Mouse (Mus musculus): ENCODE results near the gene Ogfr.

DNA sequence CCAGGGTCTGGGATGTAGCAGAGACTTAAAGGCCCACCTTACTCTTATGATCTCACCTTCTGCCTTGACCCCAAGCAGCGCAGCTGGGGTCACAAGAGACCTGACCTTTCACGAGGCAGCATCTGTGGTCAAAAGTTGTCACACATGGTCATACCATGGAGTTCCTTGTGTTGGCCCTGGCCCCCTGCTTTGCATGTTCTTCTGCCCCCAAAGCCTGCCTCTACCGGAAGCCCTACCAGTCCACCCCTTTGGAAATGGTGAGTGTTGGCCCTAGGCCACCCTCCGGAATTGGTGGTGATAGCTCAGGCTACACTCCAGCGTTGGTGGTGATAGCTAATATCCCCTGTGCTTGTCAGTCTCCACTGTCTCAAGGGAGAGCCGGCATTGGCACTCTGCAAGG lies 25.7 kb upstream of the Ogfr start:
- TF ChIP-seq CTCF (IDR thresholded peaks at IDR 0.05; ENCODE audit: extremely low read depth, insufficient read length, insufficient replicate concordance, low read depth, low read length): no peak
- TF ChIP-seq POLR2A (IDR thresholded peaks at IDR 0.05; ENCODE audit: low read depth, low read length): no peak

Data from small intestine, adult 2 months (tissue).